49 mouse cellular contexts compared by ENCODE assay signal in genomic region chr19:45179451-45179850, GRCm38 (mm10). TPM values are rescaled to one million over a fixed set of nuclear protein-coding genes. Genes with fewer than 3 reads are reported as not detected.
"Had no signal": no experiment of that assay in that cellular context is flagged by ENCODE, and none has a peak within 500 bp of the region (broad histone marks: within the 10 kb centered on the region; RNA-seq: fewer than 3 reads in every experiment).

No protein-coding gene starts in this region.

- H3K4me1 ChIP-seq: hindbrain, embryonic 12.5 days had no signal

- H3K4me2 ChIP-seq: heart, embryonic 11.5 days; heart, embryonic 12.5 days; heart, embryonic 13.5 days; heart, embryonic 15.5 days; hindbrain, embryonic 12.5 days; hindbrain, embryonic 13.5 days; hindbrain, embryonic 14.5 days; hindbrain, embryonic 15.5 days; intestine, embryonic 15.5 days; kidney, embryonic 15.5 days had no signal

- ATAC-seq: hindbrain, embryonic 16.5 days; hindbrain, postnatal 0 days; inflammation-experienced regulatory T-cells, adult 6 months; intestine, embryonic 15.5 days; intestine, embryonic 16.5 days; intestine, postnatal 0 days had no signal

- H3K27ac ChIP-seq: heart, embryonic 10.5 days; heart, embryonic 13.5 days; heart, embryonic 15.5 days; hindbrain, embryonic 10.5 days; hindbrain, embryonic 12.5 days; hindbrain, embryonic 13.5 days; hindbrain, embryonic 14.5 days; hindbrain, embryonic 15.5 days; hindbrain, postnatal 0 days; intestine, embryonic 15.5 days; kidney, embryonic 15.5 days; kidney, postnatal 0 days; layer of hippocampus, adult 2 months had no signal

- H3K9me3 ChIP-seq: heart, embryonic 10.5 days; heart, embryonic 13.5 days; heart, embryonic 15.5 days; hindbrain, embryonic 10.5 days; hindbrain, embryonic 12.5 days; hindbrain, embryonic 13.5 days; hindbrain, embryonic 15.5 days; kidney, embryonic 15.5 days had no signal

- H3K27me3 ChIP-seq: heart, embryonic 12.5 days; heart, embryonic 15.5 days; intestine, embryonic 15.5 days had no signal

- H3K36me3 ChIP-seq: heart, embryonic 10.5 days; heart, embryonic 12.5 days; heart, embryonic 13.5 days; heart, embryonic 15.5 days; hindbrain, embryonic 10.5 days; hindbrain, embryonic 12.5 days; hindbrain, embryonic 13.5 days; hindbrain, embryonic 15.5 days; intestine, embryonic 15.5 days; kidney, embryonic 15.5 days had no signal

- DNase-seq: heart, postnatal 10 days; heart, postnatal 14 days; heart, postnatal 36 days; kidney, adult 11 months; kidney, adult 18-20 months; kidney, adult 2 months; kidney, adult 8-10 months; kidney, adult 9 months; kidney, postnatal 10 days; kidney, postnatal 14 days; kidney, postnatal 25 days; kidney, postnatal 36 days; kidney, postnatal 4 days; layer of hippocampus, adult 9-11 months; layer of hippocampus, postnatal 36 days had no signal

- H3K4me3 ChIP-seq: heart, embryonic 10.5 days; heart, embryonic 12.5 days; heart, embryonic 13.5 days; heart, embryonic 15.5 days; hindbrain, embryonic 10.5 days; hindbrain, embryonic 12.5 days; hindbrain, embryonic 13.5 days; hindbrain, embryonic 15.5 days; intestine, embryonic 15.5 days; kidney, embryonic 15.5 days; layer of hippocampus, adult 2 months had no signal

- H3K9ac ChIP-seq: heart, embryonic 12.5 days; heart, embryonic 13.5 days; heart, embryonic 15.5 days; hindbrain, embryonic 12.5 days; hindbrain, embryonic 13.5 days; hindbrain, embryonic 14.5 days; hindbrain, embryonic 15.5 days; intestine, embryonic 15.5 days; kidney, embryonic 15.5 days had no signal

RNA-seq across cellular contexts. Expression of gene Tlx1, which starts 29.0 kb away (rescaled TPM):
- total RNA-seq: heart, postnatal 25 days; heart, postnatal 36 days; hematopoietic stem cell, adult 5-6 weeks; layer of hippocampus, adult 18-20 months; layer of hippocampus, adult 2 months; layer of hippocampus, adult 8-10 months; layer of hippocampus, postnatal 10 days; layer of hippocampus, postnatal 14 days; layer of hippocampus, postnatal 25 days; layer of hippocampus, postnatal 36 days; left cerebral cortex, adult 18-20 months had no signal
- polyA plus RNA-seq: inflammation-experienced regulatory T-cells, adult 6 months; intestine, embryonic 16.5 days; intestine, postnatal 0 days; kidney, adult 2 months; kidney, embryonic 14.5 days; kidney, embryonic 15.5 days; kidney, embryonic 16.5 days; kidney, postnatal 0 days; large intestine, adult 2 months had no signal

RNA-seq across cellular contexts. Expression of gene Lbx1, which starts 56.2 kb away (rescaled TPM):
- total RNA-seq: heart, postnatal 10 days; heart, postnatal 14 days; hematopoietic stem cell, adult 5-6 weeks; layer of hippocampus, adult 18-20 months; layer of hippocampus, adult 2 months; layer of hippocampus, adult 8-10 months; layer of hippocampus, postnatal 10 days; layer of hippocampus, postnatal 14 days; layer of hippocampus, postnatal 25 days; layer of hippocampus, postnatal 36 days; left cerebral cortex, adult 18-20 months had no signal
- polyA plus RNA-seq: heart, embryonic 12.5 days; heart, embryonic 13.5 days; heart, embryonic 14.5 days; heart, embryonic 15.5 days; heart, embryonic 16.5 days; heart, postnatal 0 days; inflammation-experienced regulatory T-cells, adult 6 months; intestine, embryonic 14.5 days; intestine, embryonic 16.5 days; intestine, postnatal 0 days; kidney, embryonic 16.5 days; large intestine, adult 2 months had no signal
